Mouse (Mus musculus) ES-Bruce4 (cell line): ENCODE results near the gene Sestd1. TPM values are rescaled to one million over a fixed set of nuclear protein-coding genes. Genes with fewer than 3 reads are reported as not detected.

ENCODE experiments used
- H3K27ac ChIP-seq: 2 replicates; pipeline ENCODE4 v1.5.1; 2012; ENCODE audit warnings: low read length, inconsistent platforms; ENCODE audit not compliant: insufficient read depth
- H3K27me3 ChIP-seq: 2 replicates; pipeline ENCODE4 v1.6.1; 2012; ENCODE audit warnings: mild to moderate bottlenecking, low read length, inconsistent platforms; ENCODE audit not compliant: control insufficient read depth, poor library complexity, insufficient read depth, severe bottlenecking
- H3K36me3 ChIP-seq: 2 replicates; pipeline ENCODE4 v1.6.1; 2012; ENCODE audit warnings: inconsistent platforms, mild to moderate bottlenecking, low read length, moderate library complexity; ENCODE audit not compliant: control insufficient read depth, poor library complexity, insufficient read depth, severe bottlenecking
- H3K4me1 ChIP-seq: one replicate; pipeline ENCODE4 v1.8.1; 2011; ENCODE audit warnings: low read length; ENCODE audit not compliant: control insufficient read depth, insufficient read depth
- H3K4me3 ChIP-seq: 2 replicates; pipeline ENCODE4 v1.5.1; 2011; ENCODE audit warnings: low read depth, mild to moderate bottlenecking, low read length
- H3K9ac ChIP-seq: 2 replicates; pipeline ENCODE4 v1.6.1; 2012; ENCODE audit warnings: low read depth, mild to moderate bottlenecking, inconsistent platforms; ENCODE audit not compliant: poor library complexity, severe bottlenecking
- H3K9me3 ChIP-seq: replicated peaks from 2 replicates; pipeline ENCODE4 v1.6.1; 2012; ENCODE audit warnings: mild to moderate bottlenecking, low read length, inconsistent platforms; ENCODE audit not compliant: control insufficient read depth, poor library complexity, insufficient read depth, severe bottlenecking
- CTCF ChIP-seq: IDR thresholded peaks from one replicate; pipeline ENCODE4 v1.8.1; 2011; ENCODE audit warnings: low read depth, low read length
- EP300 ChIP-seq: IDR thresholded peaks from 2 replicates; pipeline ENCODE4 v1.6.1; 2011; ENCODE audit warnings: low read depth, low read length; ENCODE audit not compliant: insufficient read depth
- POLR2A ChIP-seq: IDR thresholded peaks from one replicate; pipeline ENCODE4 v1.8.1; 2011; ENCODE audit warnings: low read length; ENCODE audit not compliant: insufficient read depth
- polyA plus RNA-seq: library from polyadenylated mRNA; stranded (reverse); fragments of >200 nt; gene quantifications from 2 replicates; pipeline ENCODE4 v1.2.4, GENCODE M21; 2011; ENCODE audit warnings: low read depth; ENCODE audit not compliant: missing spikeins, insufficient read depth, insufficient read length

The Sestd1 gene
- polyA plus RNA-seq, 1 experiment = 27.2 TPM

GRCm38 (mm10) chr2:77162135-77162534 is 118.3 kb downstream of the Sestd1 start:
- TF ChIP-seq POLR2A (no peak), EP300 (no peak), CTCF (no peak)
- H3K4me3 ChIP-seq = no peak overlapping the region
- H3K36me3 ChIP-seq = no peaks in the 10 kb centered on the region
- no peaks in the 10 kb centered on the region for H3K27me3 ChIP-seq
- no peaks in the 10 kb centered on the region for H3K4me1 ChIP-seq
- H3K9me3 ChIP-seq = no peaks in the 10 kb centered on the region
- H3K9ac ChIP-seq = no peak overlapping the region
- H3K27ac ChIP-seq = no peak overlapping the region

- Histone ChIP-seq H3K9me3 (no peaks in the 10 kb centered on the region), H3K4me3 (no peak overlapping the region), H3K27me3 (no peaks in the 10 kb centered on the region), H3K4me1 (no peaks in the 10 kb centered on the region), H3K27ac (no peak overlapping the region), H3K9ac (no peak overlapping the region), H3K36me3 (no peaks in the 10 kb centered on the region)
- TF ChIP-seq EP300 (no peak), POLR2A (no peak), CTCF (no peak)
Measured at GRCm38 (mm10) chr2:77157546-77157945, 122.8 kb downstream of the Sestd1 start.

- Histone ChIP-seq H3K9me3 (no peaks in the 10 kb centered on the region), H3K27me3 (no peaks in the 10 kb centered on the region), H3K27ac (no peak overlapping the region), H3K36me3 (no peaks in the 10 kb centered on the region), H3K4me1 (peaks cover 3% of the 10 kb centered on the region), H3K4me3 (no peak overlapping the region), H3K9ac (no peak overlapping the region)
- no peak for TF ChIP-seq POLR2A
- no peak for TF ChIP-seq EP300
- no peak for TF ChIP-seq CTCF
Measured at GRCm38 (mm10) chr2:77154080-77154479, 126.3 kb downstream of the Sestd1 start.

GRCm38 (mm10) chr2:77151255-77151654 is 129.1 kb downstream of the Sestd1 start:
- Histone ChIP-seq H3K9ac (no peak overlapping the region), H3K27me3 (no peaks in the 10 kb centered on the region), H3K4me3 (no peak overlapping the region), H3K9me3 (no peaks in the 10 kb centered on the region), H3K4me1 (peaks cover 6% of the 10 kb centered on the region), H3K27ac (no peak overlapping the region), H3K36me3 (no peaks in the 10 kb centered on the region)
- no peak for TF ChIP-seq EP300
- TF ChIP-seq POLR2A = no peak
- TF ChIP-seq CTCF = no peak

- Histone ChIP-seq H3K9me3 (no peaks in the 10 kb centered on the region; the same call in 1 of the 2 replicates), H3K27me3 (no peaks in the 10 kb centered on the region), H3K9ac (no peak overlapping the region), H3K4me1 (peaks cover 6% of the 10 kb centered on the region), H3K4me3 (no peak overlapping the region), H3K27ac (peak overlapping the region; percentile 59), H3K36me3 (no peaks in the 10 kb centered on the region)
- no peak for TF ChIP-seq CTCF
- no peak for TF ChIP-seq EP300
- TF ChIP-seq POLR2A = no peak
Measured at GRCm38 (mm10) chr2:77149576-77149975, 130.8 kb downstream of the Sestd1 start.

- Histone ChIP-seq H3K9me3 (peaks cover 3% of the 10 kb centered on the region), H3K27ac (peak overlapping the region; percentile 77), H3K4me1 (peaks cover 6% of the 10 kb centered on the region), H3K27me3 (no peaks in the 10 kb centered on the region), H3K9ac (no peak overlapping the region), H3K4me3 (no peak overlapping the region), H3K36me3 (no peaks in the 10 kb centered on the region)
- TF ChIP-seq CTCF (no peak), EP300 (no peak), POLR2A (no peak)
Measured at GRCm38 (mm10) chr2:77148215-77148614, 132.2 kb downstream of the Sestd1 start.

- H3K27ac ChIP-seq = peak overlapping the region; percentile 99
- TF ChIP-seq EP300 (no peak), CTCF (no peak), POLR2A (no peak)
Measured at GRCm38 (mm10) chr2:77146968-77147367, 133.4 kb downstream of the Sestd1 start.

More at GRCm38 (mm10) chr2:77146968-77147367, 133.4 kb downstream of the Sestd1 start:
- Histone ChIP-seq H3K9me3 (peaks cover 3% of the 10 kb centered on the region), H3K9ac (0 out of 2 replicates have a peak overlapping the region, but pooled peaks have one; percentile 43), H3K4me1 (peaks cover 6% of the 10 kb centered on the region), H3K4me3 (no peak overlapping the region), H3K36me3 (no peaks in the 10 kb centered on the region), H3K27me3 (no peaks in the 10 kb centered on the region)
